In the genomic region with DNA sequence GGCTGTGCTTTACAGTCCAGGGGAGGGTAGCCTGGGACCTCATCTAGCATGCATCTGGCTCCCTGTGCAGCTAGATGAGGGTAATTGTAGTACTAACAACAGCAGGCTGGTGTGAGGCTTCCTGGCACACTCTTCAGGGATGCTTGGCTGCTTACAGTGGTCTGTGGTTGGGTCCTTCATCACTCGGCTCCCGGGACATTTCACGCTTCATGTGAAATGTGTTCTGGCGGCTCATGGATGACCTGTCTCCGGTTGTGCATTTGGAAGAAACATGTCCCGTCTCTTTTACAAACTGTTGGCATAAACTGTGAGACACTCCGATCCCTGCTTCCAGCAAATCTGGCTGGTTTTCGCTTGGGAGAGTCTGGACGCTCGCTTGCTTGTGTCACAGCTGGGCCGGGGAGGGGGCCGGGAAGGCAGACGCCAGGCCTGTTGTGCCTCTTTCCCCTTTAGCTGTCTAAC, we compare ENCODE assay signal across 8 mouse cellular contexts.
A peak's percentile ranks its signal among the peaks of the same experiment; 100 is the strongest.
DNase-seq lines count a peak whose midpoint lies in the region; ATAC-seq lines count a peak whose summit lies in the region.
"Had no signal": no experiment of that assay in that cellular context is flagged by ENCODE, and none has a peak within 500 bp of the region (broad histone marks: within the 10 kb centered on the region; RNA-seq: fewer than 3 reads in every experiment).

No protein-coding gene starts in this region.

- peak; percentile 20 to 32 for DNase-seq in layer of hippocampus, postnatal 14 days (ENCODE audit: low spot score in 2 of 2)
- no peak for DNase-seq in layer of hippocampus, postnatal 36 days
- no peak for DNase-seq in hindbrain, embryonic 11.5 days (ENCODE audit: low spot score)
- no peak for DNase-seq in testis, postnatal 14 days (ENCODE audit: low spot score)
- DNase-seq: heart, postnatal 36 days had no signal

- peak; percentile 87 for ATAC-seq in embryonic facial prominence, embryonic 15.5 days (ENCODE audit: insufficient number of reproducible peaks, low FRiP score, low TSS enrichment, low read depth)
- peak; percentile 57 for ATAC-seq in hindbrain, embryonic 11.5 days (ENCODE audit: low FRiP score)
- ATAC-seq in midbrain, embryonic 16.5 days: peak; percentile 43; the same call in 1 of the 2 replicates
- no peak for ATAC-seq in CD4-positive, CD25-positive, alpha-beta regulatory T cell, adult 4 months

- peaks cover 25% of the 10 kb centered on the region for H3K27me3 ChIP-seq in embryonic facial prominence, embryonic 15.5 days
- no peaks in the 10 kb centered on the region for H3K27me3 ChIP-seq in hindbrain, embryonic 11.5 days (ENCODE audit: control insufficient read depth, insufficient read depth, low read length)
- no peaks in the 10 kb centered on the region for H3K27me3 ChIP-seq in midbrain, embryonic 16.5 days (ENCODE audit: control insufficient read depth, insufficient read depth, low read depth, low read length)

- no peaks in the 10 kb centered on the region for H3K36me3 ChIP-seq in embryonic facial prominence, embryonic 15.5 days
- no peaks in the 10 kb centered on the region for H3K36me3 ChIP-seq in hindbrain, embryonic 11.5 days (ENCODE audit: control insufficient read depth, insufficient read depth, low read length)
- H3K36me3 ChIP-seq in midbrain, embryonic 16.5 days (ENCODE audit: control insufficient read depth, insufficient read depth, low read length): no peaks in the 10 kb centered on the region

- WGBS in embryonic facial prominence, embryonic 15.5 days: 20% methylated on average over 13 of the region's 13 CpGs
- 72% methylated on average over 13 of the region's 13 CpGs for WGBS in hindbrain, embryonic 11.5 days
- WGBS in midbrain, embryonic 16.5 days: 44% methylated on average over 13 of the region's 13 CpGs

- no peak overlapping the region for H3K4me3 ChIP-seq in embryonic facial prominence, embryonic 15.5 days (replicated peaks)
- no peak overlapping the region for H3K4me3 ChIP-seq in hindbrain, embryonic 11.5 days (ENCODE audit: low read depth, low read length)
- no peak overlapping the region for H3K4me3 ChIP-seq in midbrain, embryonic 16.5 days (ENCODE audit: low read depth, low read length)

- H3K9ac ChIP-seq in embryonic facial prominence, embryonic 15.5 days: no peak overlapping the region
- no peak overlapping the region for H3K9ac ChIP-seq in hindbrain, embryonic 11.5 days (ENCODE audit: low read depth, low read length)
- no peak overlapping the region for H3K9ac ChIP-seq in midbrain, embryonic 16.5 days (ENCODE audit: low read depth, low read length)

- 0 out of 2 replicates have a peak overlapping the region, but pooled peaks have one; percentile 63 for H3K27ac ChIP-seq in embryonic facial prominence, embryonic 15.5 days (replicated peaks)
- H3K27ac ChIP-seq in hindbrain, embryonic 11.5 days (ENCODE audit: low read depth, low read length): 0 out of 2 replicates have a peak overlapping the region, but pooled peaks have one; percentile 20
- no peak overlapping the region; the same call in 1 of the 2 replicates for H3K27ac ChIP-seq in midbrain, embryonic 16.5 days (ENCODE audit: low read length)

- H3K4me1 ChIP-seq in embryonic facial prominence, embryonic 15.5 days: peaks cover 26% of the 10 kb centered on the region
- peaks cover 3% of the 10 kb centered on the region; the same call in 1 of the 2 replicates for H3K4me1 ChIP-seq in hindbrain, embryonic 11.5 days (replicated peaks; ENCODE audit: control insufficient read depth, insufficient read depth, low read length)
- peaks cover 6% of the 10 kb centered on the region; the same call in 1 of the 2 replicates for H3K4me1 ChIP-seq in midbrain, embryonic 16.5 days (ENCODE audit: control insufficient read depth, insufficient read depth, low read length)

- no peaks in the 10 kb centered on the region for H3K9me3 ChIP-seq in embryonic facial prominence, embryonic 15.5 days (replicated peaks)
- H3K9me3 ChIP-seq in hindbrain, embryonic 11.5 days (ENCODE audit: control insufficient read depth, low read length): no peaks in the 10 kb centered on the region
- no peaks in the 10 kb centered on the region for H3K9me3 ChIP-seq in midbrain, embryonic 16.5 days (replicated peaks; ENCODE audit: control insufficient read depth, low read length, poor library complexity, severe bottlenecking)

- no peak overlapping the region for H3K4me2 ChIP-seq in embryonic facial prominence, embryonic 15.5 days (replicated peaks)
- no peak overlapping the region for H3K4me2 ChIP-seq in hindbrain, embryonic 11.5 days (replicated peaks; ENCODE audit: low read depth, low read length)
- H3K4me2 ChIP-seq in midbrain, embryonic 16.5 days (ENCODE audit: low read length): no peak overlapping the region

Comparison
In these comparisons a context has a peak if more than half of its experiments do, and no peak if none do; other contexts are left out.
1. DNase-seq: peak in layer of hippocampus, postnatal 14 days (2 of 2); none in layer of hippocampus, postnatal 36 days (0 of 2), hindbrain, embryonic 11.5 days (single experiment) and testis, postnatal 14 days (single experiment).